Mouse (Mus musculus): ENCODE data around the gene Tunar. TPM values are rescaled to one million over a fixed set of nuclear protein-coding genes. Genes with fewer than 3 reads are reported as not detected.

The Tunar gene
- polyA plus RNA-seq, 1 experiment: not detected

DNA sequence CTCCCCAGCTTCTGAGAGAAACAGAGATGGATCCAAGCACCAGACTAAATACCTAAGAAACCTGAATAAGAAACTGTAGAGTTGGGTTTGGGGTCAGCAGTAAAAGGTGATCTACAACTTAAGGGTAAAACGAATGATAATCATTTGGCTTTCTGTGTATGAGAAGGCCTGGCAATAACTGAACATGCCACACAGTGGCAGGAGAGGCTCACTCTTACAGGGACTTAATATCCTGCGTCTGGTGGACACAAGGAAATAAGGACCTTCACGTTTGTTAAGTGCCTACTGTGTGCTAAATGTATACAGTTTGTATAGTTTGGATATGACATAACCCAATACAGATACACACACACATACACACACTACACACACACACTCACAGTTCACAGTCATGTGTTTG, 98.2 kb downstream of the Tunar start:
- Histone ChIP-seq H3K36me3 (replicated peaks; ENCODE audit: low read length) (no peaks in the 10 kb centered on the region), H3K27me3 (replicated peaks) (peaks cover 2% of the 10 kb centered on the region), H3K9me3 (0 out of 2 replicates have a peak, but pooled peaks cover 2% of the 10 kb centered on the region), H3K4me1 (no peaks in the 10 kb centered on the region), H3K4me3 (replicated peaks) (no peak overlapping the region)
- no peak for TF ChIP-seq GATA1 (IDR thresholded peaks at IDR 0.05; ENCODE audit: borderline replicate concordance, low read length)
- TF ChIP-seq FLI1 (IDR thresholded peaks at IDR 0.05; ENCODE audit: low read length): no peak

DNA sequence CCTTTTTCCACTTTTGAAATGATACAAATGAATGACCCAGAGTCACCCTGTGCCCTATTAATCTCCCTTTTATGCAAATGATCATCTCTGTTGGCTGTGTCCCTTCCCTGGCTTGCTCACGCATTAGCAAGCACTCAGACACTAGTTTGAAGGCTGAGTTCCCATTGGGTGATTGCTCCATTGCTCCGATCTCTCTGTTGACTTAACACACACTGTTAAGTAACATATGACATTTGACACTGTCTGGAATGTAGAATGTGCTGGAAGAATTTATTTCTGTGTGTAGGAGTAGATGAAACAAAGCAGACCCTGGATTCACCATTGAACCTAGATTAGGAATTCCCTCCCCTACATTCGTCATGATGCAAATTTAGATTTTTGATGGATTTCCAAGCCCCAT, 99.1 kb downstream of the Tunar start:
- Histone ChIP-seq H3K4me3 (replicated peaks) (no peak overlapping the region), H3K36me3 (replicated peaks; ENCODE audit: low read length) (no peaks in the 10 kb centered on the region), H3K9me3 (0 out of 2 replicates have a peak, but pooled peaks cover 2% of the 10 kb centered on the region), H3K4me1 (no peaks in the 10 kb centered on the region), H3K27me3 (replicated peaks) (peaks cover 2% of the 10 kb centered on the region)
- TF ChIP-seq FLI1 (IDR thresholded peaks at IDR 0.05; ENCODE audit: low read length): no peak
- no peak for TF ChIP-seq GATA1 (IDR thresholded peaks at IDR 0.05; ENCODE audit: borderline replicate concordance, low read length)

Other genes starting within 250 kb of the Tunar start
- gene Tcl1b2, start 187.9 kb upstream of the Tunar start, polyA plus RNA-seq (2012; ENCODE audit: insufficient read depth, low replicate concordance): not detected in 2 replicates
- not detected in 2 replicates for gene Tcl1b1, start 174.2 kb upstream of the Tunar start, polyA plus RNA-seq (2012; ENCODE audit: insufficient read depth, low replicate concordance)
- gene Tcl1b5, start 157.5 kb upstream of the Tunar start, polyA plus RNA-seq (2012; ENCODE audit: insufficient read depth, low replicate concordance): not detected in 2 replicates
- gene Tcl1b3, start 142.8 kb upstream of the Tunar start, polyA plus RNA-seq (2012; ENCODE audit: insufficient read depth, low replicate concordance): not detected in 2 replicates
- gene Tcl1b4, start 131.9 kb upstream of the Tunar start, polyA plus RNA-seq (2012; ENCODE audit: insufficient read depth, low replicate concordance): not detected in 2 replicates
- gene Tcl1, start 111.1 kb upstream of the Tunar start, polyA plus RNA-seq (2012; ENCODE audit: insufficient read depth, low replicate concordance): not detected in 2 replicates
- gene D430019H16Rik, start 120.0 kb downstream of the Tunar start, polyA plus RNA-seq (2012; ENCODE audit: insufficient read depth, low replicate concordance): not detected in 2 replicates
- not detected in 2 replicates for gene Bdkrb2, start 229.4 kb downstream of the Tunar start, polyA plus RNA-seq (2012; ENCODE audit: insufficient read depth, low replicate concordance)